Mouse (Mus musculus): ENCODE measurements around the gene 2210407C18Rik. TPM values are rescaled to one million over a fixed set of nuclear protein-coding genes. Genes with fewer than 3 reads are reported as not detected.
A peak's percentile ranks its signal among the peaks of the same experiment; 100 is the strongest.

2210407C18Rik gene
- polyA plus RNA-seq, 1 experiment from 2014 or later = not detected

DNA sequence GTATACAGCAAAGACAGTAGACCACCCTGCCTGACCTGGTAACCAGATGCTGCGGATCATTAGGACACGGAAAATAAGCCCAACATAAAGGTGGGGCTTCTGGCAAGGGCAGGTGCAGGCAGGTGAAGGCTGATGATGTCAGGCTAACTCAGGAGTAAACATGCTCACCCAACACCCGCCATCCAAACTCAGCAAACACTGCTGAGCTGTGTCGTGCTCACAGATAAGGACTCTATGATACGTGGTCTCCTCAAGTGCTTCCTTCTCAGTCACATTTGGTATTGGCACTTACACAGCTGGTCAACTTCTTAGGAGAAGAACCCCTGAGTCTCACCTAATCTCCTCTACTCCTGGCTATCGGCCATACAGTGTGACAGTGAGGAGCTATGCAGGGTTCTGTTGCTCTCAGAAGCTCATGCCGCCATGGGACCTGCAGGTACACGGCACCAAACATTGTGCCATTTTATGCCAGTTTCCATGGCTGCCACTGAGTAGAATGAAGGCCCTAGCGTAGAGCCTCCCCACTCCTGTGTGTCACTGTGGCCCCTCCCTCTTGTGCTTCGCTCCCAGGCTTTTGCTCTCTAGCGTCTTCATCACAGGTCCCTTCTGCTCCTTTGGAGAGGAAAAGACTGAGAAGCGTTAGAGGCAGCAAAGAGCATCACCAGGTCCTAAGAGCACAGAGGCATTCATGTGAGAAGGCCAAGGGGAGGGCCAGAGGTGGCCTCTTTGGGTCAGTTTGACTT, 9.5 kb downstream of the 2210407C18Rik start:
- no peaks in the 10 kb centered on the region for H3K4me1 ChIP-seq (ENCODE audit: control insufficient read depth, insufficient read depth, low read length)
- H3K9ac ChIP-seq (ENCODE audit: low read length) = no peak overlapping the region
- no peaks in the 10 kb centered on the region for H3K36me3 ChIP-seq (ENCODE audit: control insufficient read depth, insufficient read depth, low read length)
- no peak overlapping the region for H3K27ac ChIP-seq (ENCODE audit: low read depth, low read length)
- no peaks in the 10 kb centered on the region for H3K27me3 ChIP-seq (replicated peaks; ENCODE audit: control insufficient read depth, insufficient read depth, low read length)
- no peaks in the 10 kb centered on the region for H3K9me3 ChIP-seq (replicated peaks; ENCODE audit: control insufficient read depth, low read length)
- H3K4me2 ChIP-seq (ENCODE audit: low read length) = no peak overlapping the region
- 87% methylated on average over 12 of the region's 12 CpGs for WGBS
- no peak overlapping the region for H3K4me3 ChIP-seq (ENCODE audit: low read depth, low read length)
- DNase-seq (ENCODE audit: low spot score) = no peak
- ATAC-seq = no peak

DNA sequence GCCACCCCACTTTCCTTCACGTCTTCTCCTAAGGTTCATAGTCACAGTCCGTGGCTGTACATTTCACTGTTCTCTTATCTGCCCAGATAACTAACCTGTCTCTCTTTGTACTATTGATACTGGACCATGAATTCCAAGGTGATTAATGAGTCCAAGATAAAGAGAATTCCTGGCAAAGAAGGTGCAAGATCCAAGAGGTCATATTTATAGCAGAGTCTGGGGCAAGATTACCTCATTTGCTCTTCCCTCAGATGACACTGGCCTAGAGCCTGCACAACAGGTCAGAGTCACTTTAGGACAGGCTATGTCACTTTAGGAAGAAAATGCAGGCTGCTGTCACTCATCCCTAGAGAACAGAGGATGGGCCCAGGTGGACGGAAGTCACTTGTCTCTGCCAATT, 10.6 kb downstream of the 2210407C18Rik start:
- Histone ChIP-seq H3K4me3 (ENCODE audit: low read depth, low read length) (no peak overlapping the region), H3K27me3 (replicated peaks; ENCODE audit: control insufficient read depth, insufficient read depth, low read length) (no peaks in the 10 kb centered on the region), H3K36me3 (ENCODE audit: control insufficient read depth, insufficient read depth, low read length) (no peaks in the 10 kb centered on the region), H3K4me1 (ENCODE audit: control insufficient read depth, insufficient read depth, low read length) (no peaks in the 10 kb centered on the region), H3K4me2 (ENCODE audit: low read length) (no peak overlapping the region), H3K27ac (ENCODE audit: low read depth, low read length) (no peak overlapping the region), H3K9ac (ENCODE audit: low read length) (no peak overlapping the region), H3K9me3 (replicated peaks; ENCODE audit: control insufficient read depth, low read length) (no peaks in the 10 kb centered on the region)
- ATAC-seq (no peak), DNase-seq (ENCODE audit: low spot score) (no peak)
- 89% methylated on average over 3 of the region's 3 CpGs for WGBS

DNA sequence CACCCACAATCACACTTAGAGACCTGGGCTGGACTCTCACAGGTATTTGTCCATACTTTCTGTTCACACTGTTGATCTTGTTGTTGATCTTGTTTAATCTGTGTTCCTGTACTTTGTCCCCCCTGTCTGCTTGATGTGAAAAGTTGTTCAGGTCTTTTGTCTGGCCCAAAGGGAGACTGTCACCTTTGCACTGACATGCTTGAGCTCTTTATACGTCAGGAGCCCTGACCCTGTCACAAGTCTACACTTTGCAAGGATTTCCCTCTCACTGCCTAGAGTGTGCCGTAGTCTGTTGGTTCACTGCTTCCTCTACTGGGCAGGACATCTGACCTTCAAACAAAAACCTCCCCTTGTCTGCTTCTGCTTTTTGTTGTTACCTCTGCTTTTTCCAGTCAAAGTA, 11.2 kb downstream of the 2210407C18Rik start:
- 74% methylated on average over 2 of the region's 2 CpGs for WGBS
- no peaks in the 10 kb centered on the region for H3K27me3 ChIP-seq (replicated peaks; ENCODE audit: control insufficient read depth, insufficient read depth, low read length)
- no peaks in the 10 kb centered on the region for H3K36me3 ChIP-seq (ENCODE audit: control insufficient read depth, insufficient read depth, low read length)
- ATAC-seq (no peak), DNase-seq (ENCODE audit: low spot score) (no peak)
- no peak overlapping the region for H3K9ac ChIP-seq (ENCODE audit: low read length)
- H3K9me3 ChIP-seq (replicated peaks; ENCODE audit: control insufficient read depth, low read length) = no peaks in the 10 kb centered on the region
- H3K4me3 ChIP-seq (ENCODE audit: low read depth, low read length) = no peak overlapping the region
- no peaks in the 10 kb centered on the region for H3K4me1 ChIP-seq (ENCODE audit: control insufficient read depth, insufficient read depth, low read length)
- H3K27ac ChIP-seq (ENCODE audit: low read depth, low read length) = no peak overlapping the region
- H3K4me2 ChIP-seq (ENCODE audit: low read length) = no peak overlapping the region

DNA sequence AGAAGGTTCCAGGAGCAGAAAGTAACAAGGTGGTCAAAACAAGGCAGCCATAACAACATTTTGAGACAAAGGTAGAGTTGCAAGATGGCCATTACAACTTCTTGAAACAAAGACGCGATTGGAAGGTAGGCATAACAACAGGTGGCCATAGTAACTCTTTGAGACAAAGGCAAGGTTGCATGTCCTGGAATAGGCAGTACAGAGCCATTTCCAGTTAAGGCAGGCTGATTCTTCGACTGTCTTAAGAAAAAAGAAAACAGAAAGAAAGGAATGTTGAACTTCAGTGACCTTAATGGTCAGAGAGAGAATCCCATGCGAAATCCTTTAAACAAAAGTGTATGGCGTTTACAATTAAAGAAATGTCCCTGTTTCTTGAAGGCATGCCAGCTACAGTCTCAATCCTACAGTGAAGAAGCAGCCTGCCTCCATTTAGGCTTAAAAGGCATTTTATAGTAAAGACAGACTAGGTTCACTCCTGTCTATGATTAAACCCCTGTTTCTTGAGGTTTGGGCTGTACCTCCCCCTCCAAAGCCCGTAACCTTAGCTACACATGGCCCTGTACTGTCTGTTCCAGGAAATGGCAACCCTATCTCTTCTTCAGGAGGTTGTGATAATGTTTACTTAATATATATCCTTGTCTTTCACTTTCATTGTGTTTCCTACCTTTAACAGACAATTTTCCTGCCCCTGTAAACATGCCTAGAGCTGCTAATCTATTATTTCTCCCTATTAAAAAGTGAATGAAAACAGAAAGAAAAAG, 12.9 kb downstream of the 2210407C18Rik start:
- Histone ChIP-seq H3K4me2 (ENCODE audit: low read length) (no peak overlapping the region), H3K9ac (ENCODE audit: low read length) (no peak overlapping the region), H3K36me3 (ENCODE audit: control insufficient read depth, insufficient read depth, low read length) (no peaks in the 10 kb centered on the region), H3K4me1 (ENCODE audit: control insufficient read depth, insufficient read depth, low read length) (no peaks in the 10 kb centered on the region), H3K4me3 (ENCODE audit: low read depth, low read length) (no peak overlapping the region), H3K27me3 (replicated peaks; ENCODE audit: control insufficient read depth, insufficient read depth, low read length) (no peaks in the 10 kb centered on the region), H3K27ac (ENCODE audit: low read depth, low read length) (no peak overlapping the region), H3K9me3 (replicated peaks; ENCODE audit: control insufficient read depth, low read length) (no peaks in the 10 kb centered on the region)
- WGBS = 90% methylated on average over 6 of the region's 6 CpGs
- no peak for DNase-seq (ENCODE audit: low spot score)
- no peak for ATAC-seq

DNA sequence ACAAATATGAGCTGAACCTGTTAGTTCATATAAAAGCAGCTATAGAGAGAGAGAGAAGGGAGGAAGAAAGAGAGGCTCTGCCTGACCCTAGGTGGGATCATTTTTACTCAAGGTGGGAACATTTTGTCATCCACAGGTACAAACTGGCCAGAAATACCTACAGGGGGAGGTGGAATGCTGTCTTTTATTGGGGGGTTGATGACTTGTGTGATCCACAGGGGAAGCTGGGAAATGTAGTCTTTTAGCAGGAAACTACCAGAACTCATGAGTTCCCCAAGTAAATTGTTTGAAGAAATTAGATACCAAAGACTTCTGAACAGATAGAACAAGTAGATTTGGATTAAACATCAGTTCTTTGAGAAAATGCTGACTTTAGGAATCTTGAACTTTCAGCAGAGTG, 13.8 kb downstream of the 2210407C18Rik start:
- Histone ChIP-seq H3K27ac (ENCODE audit: low read depth, low read length) (no peak overlapping the region), H3K27me3 (replicated peaks; ENCODE audit: control insufficient read depth, insufficient read depth, low read length) (no peaks in the 10 kb centered on the region), H3K9me3 (replicated peaks; ENCODE audit: control insufficient read depth, low read length) (no peaks in the 10 kb centered on the region), H3K4me3 (ENCODE audit: low read depth, low read length) (no peak overlapping the region), H3K9ac (ENCODE audit: low read length) (no peak overlapping the region), H3K4me1 (ENCODE audit: control insufficient read depth, insufficient read depth, low read length) (no peaks in the 10 kb centered on the region), H3K4me2 (ENCODE audit: low read length) (no peak overlapping the region), H3K36me3 (ENCODE audit: control insufficient read depth, insufficient read depth, low read length) (no peaks in the 10 kb centered on the region)
- ATAC-seq = no peak
- DNase-seq (ENCODE audit: low spot score) = no peak

DNA sequence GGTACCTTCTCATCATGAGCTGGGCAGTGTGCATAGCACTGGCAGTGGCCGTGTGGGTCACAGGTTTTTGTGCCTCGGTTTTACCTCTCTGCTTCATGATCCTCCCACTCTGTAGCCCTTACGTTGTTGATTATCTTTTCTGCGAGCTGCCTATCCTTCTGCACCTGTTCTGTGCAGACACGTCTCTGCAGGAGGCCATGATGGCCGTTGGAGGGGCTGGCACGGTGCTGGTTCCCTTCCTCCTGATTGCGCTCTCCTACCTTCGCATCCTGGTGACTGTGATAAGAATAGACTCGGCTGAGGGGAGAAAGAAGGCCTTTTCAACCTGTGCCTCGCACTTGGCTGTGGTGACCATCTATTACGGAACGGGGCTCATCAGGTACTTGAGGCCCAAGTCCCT, 18.0 kb downstream of the 2210407C18Rik start:
- no peak overlapping the region for H3K27ac ChIP-seq (ENCODE audit: low read depth, low read length)
- H3K4me1 ChIP-seq (ENCODE audit: control insufficient read depth, insufficient read depth, low read length) = no peaks in the 10 kb centered on the region
- ATAC-seq (no peak), DNase-seq (ENCODE audit: low spot score) (no peak)
- H3K4me3 ChIP-seq (ENCODE audit: low read depth, low read length) = no peak overlapping the region
- H3K4me2 ChIP-seq (ENCODE audit: low read length) = no peak overlapping the region
- H3K36me3 ChIP-seq (ENCODE audit: control insufficient read depth, insufficient read depth, low read length) = no peaks in the 10 kb centered on the region
- no peaks in the 10 kb centered on the region for H3K27me3 ChIP-seq (replicated peaks; ENCODE audit: control insufficient read depth, insufficient read depth, low read length)
- no peaks in the 10 kb centered on the region for H3K9me3 ChIP-seq (replicated peaks; ENCODE audit: control insufficient read depth, low read length)
- WGBS = 89% methylated on average over 13 of the region's 13 CpGs
- H3K9ac ChIP-seq (ENCODE audit: low read length) = no peak overlapping the region

DNA sequence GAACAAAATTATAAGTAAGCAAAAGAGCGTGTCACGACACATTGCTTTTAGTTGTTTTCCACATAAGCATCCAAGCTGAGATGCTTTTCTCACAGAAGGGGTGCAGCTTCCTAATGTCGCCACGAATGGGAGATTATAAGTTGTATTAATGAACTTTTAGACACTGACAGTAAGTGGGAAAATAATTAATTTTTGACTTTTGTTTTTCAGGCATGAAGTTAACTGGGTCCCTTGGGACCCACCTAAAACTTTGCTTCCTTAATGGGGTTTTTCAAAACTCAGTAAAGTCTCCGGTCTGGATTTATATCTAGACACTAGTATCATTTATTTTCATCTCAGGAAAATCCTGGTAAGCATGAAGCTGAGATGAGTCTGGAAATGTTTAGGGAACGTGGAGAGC, 21.1 kb downstream of the 2210407C18Rik start, which contains the start of gene Olfr324:
Gene Olfr324, plus strand, starts transcription at position 301 of the 400 bp plus-strand sequence.
- no peak for ATAC-seq
- no peak for DNase-seq (ENCODE audit: low spot score)
- 85% methylated on average over 6 of the region's 6 CpGs for WGBS

DNA sequence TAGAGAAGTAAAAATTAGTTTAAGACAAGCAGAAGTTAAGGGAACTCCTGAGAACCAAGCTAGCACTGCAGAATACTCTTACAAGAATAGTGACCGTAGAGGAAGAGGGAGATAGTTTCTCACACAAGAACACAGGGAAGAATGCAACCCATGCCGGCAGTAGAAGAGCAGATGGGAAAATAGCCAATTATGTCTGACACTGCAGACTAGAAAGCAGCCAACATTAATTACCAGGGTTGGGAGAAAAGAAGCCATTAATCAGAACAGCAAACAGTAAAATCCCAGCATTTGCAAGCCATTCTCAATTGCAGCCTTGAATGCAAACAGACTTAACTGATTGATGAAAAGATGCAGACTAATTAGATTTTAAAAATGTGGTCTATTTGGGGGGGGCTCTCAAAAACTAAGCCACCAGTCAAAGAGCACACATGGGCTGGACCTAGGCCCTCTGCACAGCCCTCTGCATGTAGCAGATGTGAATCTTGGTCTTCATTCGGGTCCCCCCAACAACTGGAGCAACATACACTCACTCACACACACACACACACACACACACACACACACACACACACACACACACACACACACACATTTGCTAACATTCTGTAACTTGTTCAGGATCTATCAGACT, 27.1 kb downstream of the 2210407C18Rik start:
- WGBS = 14% methylated on average over 3 of the region's 3 CpGs
- H3K4me2 ChIP-seq (ENCODE audit: low read length) = no peak overlapping the region
- ATAC-seq (peak; percentile 81), DNase-seq (ENCODE audit: low spot score) (peak; percentile 82)
- no peak overlapping the region for H3K4me3 ChIP-seq (ENCODE audit: low read depth, low read length)
- H3K36me3 ChIP-seq (ENCODE audit: control insufficient read depth, insufficient read depth, low read length) = no peaks in the 10 kb centered on the region
- 0 out of 2 replicates have a peak, but pooled peaks cover 2% of the 10 kb centered on the region for H3K4me1 ChIP-seq (ENCODE audit: control insufficient read depth, insufficient read depth, low read length)
- no peak overlapping the region for H3K9ac ChIP-seq (ENCODE audit: low read length)
- 0 out of 2 replicates have a peak overlapping the region, but pooled peaks have one; percentile 30 for H3K27ac ChIP-seq (ENCODE audit: low read depth, low read length)
- H3K27me3 ChIP-seq (replicated peaks; ENCODE audit: control insufficient read depth, insufficient read depth, low read length) = no peaks in the 10 kb centered on the region
- no peaks in the 10 kb centered on the region for H3K9me3 ChIP-seq (replicated peaks; ENCODE audit: control insufficient read depth, low read length)

More for the DNA sequence above, 21.1 kb downstream of the 2210407C18Rik start, which contains the start of gene Olfr324:
- no peak within 1 kb of the TSS for H3K9ac ChIP-seq (ENCODE audit: low read length)
- H3K27ac ChIP-seq (ENCODE audit: low read depth, low read length) = no peak within 1 kb of the TSS
- no peak within 1 kb of the TSS for H3K4me2 ChIP-seq (ENCODE audit: low read length)
- H3K27me3 ChIP-seq (replicated peaks; ENCODE audit: control insufficient read depth, insufficient read depth, low read length) = no peaks in the 10 kb centered on the region
- no peaks in the 10 kb centered on the region for H3K9me3 ChIP-seq (replicated peaks; ENCODE audit: control insufficient read depth, low read length)
- no peaks in the 10 kb centered on the region for H3K4me1 ChIP-seq (ENCODE audit: control insufficient read depth, insufficient read depth, low read length)
- H3K36me3 ChIP-seq (ENCODE audit: control insufficient read depth, insufficient read depth, low read length) = no peaks in the 10 kb centered on the region
- no peak within 1 kb of the TSS for H3K4me3 ChIP-seq (ENCODE audit: low read depth, low read length)

All from forebrain, embryonic 14.5 days (tissue).